In genomic region chr1:151435431-151435830, GRCm38 (mm10) we compare ENCODE assay signal across 25 mouse cellular contexts.
"Had no signal": no experiment of that assay in that cellular context is flagged by ENCODE, and none has a peak within 500 bp of the region (broad histone marks: within the 10 kb centered on the region; RNA-seq: fewer than 3 reads in every experiment).

No protein-coding gene starts in this region.

- ATAC-seq: liver, embryonic 12.5 days; midbrain, embryonic 15.5 days had no signal

- H3K9ac ChIP-seq: limb, embryonic 13.5 days; liver, embryonic 12.5 days; liver, embryonic 15.5 days; lung, embryonic 15.5 days; midbrain, embryonic 15.5 days; neural tube, embryonic 12.5 days; neural tube, embryonic 15.5 days had no signal

- H3K4me1 ChIP-seq: limb, embryonic 10.5 days; midbrain, embryonic 10.5 days; midbrain, embryonic 15.5 days; neural tube, embryonic 12.5 days; neural tube, embryonic 15.5 days had no signal

- H3K4me2 ChIP-seq: limb, embryonic 13.5 days; liver, embryonic 12.5 days; liver, embryonic 15.5 days; lung, embryonic 15.5 days; midbrain, embryonic 15.5 days; neural tube, embryonic 12.5 days; neural tube, embryonic 15.5 days had no signal

- H3K4me3 ChIP-seq: layer of hippocampus, adult 2 months; limb, embryonic 10.5 days; limb, embryonic 13.5 days; liver, embryonic 12.5 days; liver, embryonic 15.5 days; lung, embryonic 15.5 days; megakaryocyte, embryonic 14.5 days; midbrain, embryonic 10.5 days; midbrain, embryonic 15.5 days; neural tube, embryonic 12.5 days; neural tube, embryonic 15.5 days had no signal

- H3K9me3 ChIP-seq: limb, embryonic 10.5 days; limb, embryonic 13.5 days; liver, embryonic 12.5 days; liver, embryonic 15.5 days; lung, embryonic 15.5 days; megakaryocyte, embryonic 14.5 days; midbrain, embryonic 10.5 days; midbrain, embryonic 15.5 days; neural tube, embryonic 12.5 days; neural tube, embryonic 15.5 days had no signal

- H3K27me3 ChIP-seq: limb, embryonic 13.5 days; liver, embryonic 12.5 days; liver, embryonic 15.5 days; lung, embryonic 15.5 days; megakaryocyte, embryonic 14.5 days; midbrain, embryonic 15.5 days; neural tube, embryonic 12.5 days; neural tube, embryonic 15.5 days had no signal

- H3K27ac ChIP-seq: kidney, postnatal 0 days; layer of hippocampus, adult 2 months; limb, embryonic 10.5 days; limb, embryonic 13.5 days; liver, embryonic 12.5 days; liver, embryonic 15.5 days; lung, embryonic 15.5 days; midbrain, embryonic 10.5 days; midbrain, embryonic 15.5 days; neural tube, embryonic 12.5 days; neural tube, embryonic 15.5 days; stomach, postnatal 0 days had no signal

- DNase-seq: kidney, postnatal 25 days; layer of hippocampus, adult 9-11 months; liver; lung, adult 18-20 months; lung, postnatal 10 days; lung, postnatal 36 days; right cerebral cortex, adult 18-20 months; right cerebral cortex, postnatal 14 days; right cerebral cortex, postnatal 4 days; thymus, adult 2 months; thymus, postnatal 14 days; thymus, postnatal 4 days had no signal
